Comparison of ENCODE assay signal across 35 mouse cellular contexts in genomic region chr4:137414936-137415335, GRCm38 (mm10). TPM values are rescaled to one million over a fixed set of nuclear protein-coding genes. Genes with fewer than 3 reads are reported as not detected.
DNase-seq lines count a peak whose midpoint lies in the region; ATAC-seq and TF ChIP-seq lines count a peak whose summit lies in the region.
"Had no signal": no experiment of that assay in that cellular context is flagged by ENCODE, and none has a peak within 500 bp of the region (broad histone marks: within the 10 kb centered on the region; RNA-seq: fewer than 3 reads in every experiment).

No protein-coding gene starts in this region.

- H3K9ac ChIP-seq in kidney, embryonic 14.5 days (ENCODE audit: low read depth, low read length): no peak overlapping the region
- no peak overlapping the region for H3K9ac ChIP-seq in kidney, embryonic 15.5 days
- no peak overlapping the region for H3K9ac ChIP-seq in midbrain, embryonic 16.5 days (ENCODE audit: low read depth, low read length)
- H3K9ac ChIP-seq: forebrain, postnatal 0 days; hindbrain, embryonic 12.5 days; intestine, embryonic 15.5 days; liver, embryonic 15.5 days; midbrain, embryonic 12.5 days; neural tube, embryonic 13.5 days; stomach, embryonic 15.5 days had no signal

- WGBS in kidney, adult 2 months: 41% methylated on average over 1 of the region's 1 CpGs
- WGBS in kidney, embryonic 14.5 days: 75% methylated on average over 1 of the region's 1 CpGs
- 64% methylated on average over 1 of the region's 1 CpGs for WGBS in kidney, embryonic 15.5 days
- WGBS in midbrain, embryonic 16.5 days: 56% methylated on average over 1 of the region's 1 CpGs

- no peaks in the 10 kb centered on the region for H3K36me3 ChIP-seq in kidney, adult 2 months (ENCODE audit: control insufficient read depth, insufficient read depth, low read length)
- no peaks in the 10 kb centered on the region for H3K36me3 ChIP-seq in kidney, embryonic 14.5 days (ENCODE audit: control insufficient read depth, insufficient read depth, low read length)
- H3K36me3 ChIP-seq in kidney, embryonic 15.5 days: no peaks in the 10 kb centered on the region
- no peaks in the 10 kb centered on the region for H3K36me3 ChIP-seq in midbrain, embryonic 16.5 days (ENCODE audit: control insufficient read depth, insufficient read depth, low read length)
- H3K36me3 ChIP-seq: hindbrain, embryonic 12.5 days; intestine, embryonic 15.5 days; liver, embryonic 15.5 days; midbrain, embryonic 12.5 days; neural tube, embryonic 13.5 days; stomach, embryonic 15.5 days had no signal

- no peaks in the 10 kb centered on the region for H3K27me3 ChIP-seq in kidney, adult 2 months (replicated peaks; ENCODE audit: control insufficient read depth, insufficient read depth, low read length)
- H3K27me3 ChIP-seq in kidney, embryonic 14.5 days (ENCODE audit: control insufficient read depth, insufficient read depth, low read length): no peaks in the 10 kb centered on the region
- no peaks in the 10 kb centered on the region for H3K27me3 ChIP-seq in kidney, embryonic 15.5 days
- no peaks in the 10 kb centered on the region for H3K27me3 ChIP-seq in midbrain, embryonic 16.5 days (ENCODE audit: control insufficient read depth, insufficient read depth, low read depth, low read length)
- H3K27me3 ChIP-seq: hindbrain, embryonic 12.5 days; intestine, embryonic 15.5 days; liver, embryonic 15.5 days; midbrain, embryonic 12.5 days; neural tube, embryonic 13.5 days; stomach, embryonic 15.5 days had no signal

- no peak overlapping the region for H3K4me3 ChIP-seq in kidney, adult 2 months (ENCODE audit: insufficient read depth, low read depth, low read length)
- no peak overlapping the region for H3K4me3 ChIP-seq in kidney, embryonic 14.5 days (ENCODE audit: low read length)
- H3K4me3 ChIP-seq in kidney, embryonic 15.5 days (replicated peaks): no peak overlapping the region
- H3K4me3 ChIP-seq in midbrain, embryonic 16.5 days (ENCODE audit: low read depth, low read length): no peak overlapping the region
- H3K4me3 ChIP-seq: erythroblast, embryonic 14.5 days; heart, adult 2 months; hindbrain, embryonic 12.5 days; intestine, embryonic 15.5 days; liver, embryonic 15.5 days; megakaryocyte, embryonic 14.5 days; midbrain, embryonic 12.5 days; neural tube, embryonic 13.5 days; stomach, embryonic 15.5 days had no signal

- TF ChIP-seq CTCF in kidney, adult 2 months (conservative IDR thresholded peaks at IDR 0.05; ENCODE audit: insufficient read depth, insufficient read length, low read depth, low read length): no peak

- TF ChIP-seq POLR2A in kidney, adult 2 months (IDR thresholded peaks at IDR 0.05; ENCODE audit: low read depth, low read length): no peak

- no peak for ATAC-seq in kidney, embryonic 14.5 days (ENCODE audit: low FRiP score, low TSS enrichment)
- ATAC-seq in kidney, embryonic 15.5 days (replicated peaks; ENCODE audit: low FRiP score): no peak
- no peak for ATAC-seq in midbrain, embryonic 16.5 days
- ATAC-seq: CD4-positive, CD25-positive, alpha-beta regulatory T cell, adult 4 months; forebrain, postnatal 0 days; hindbrain, postnatal 0 days; intestine, embryonic 15.5 days had no signal

- no peak overlapping the region for H3K27ac ChIP-seq in kidney, adult 2 months (ENCODE audit: insufficient read depth, low read depth, low read length)
- no peak overlapping the region for H3K27ac ChIP-seq in kidney, embryonic 14.5 days (ENCODE audit: low read depth, low read length)
- 0 out of 2 replicates have a peak overlapping the region, but pooled peaks have one; percentile 18 for H3K27ac ChIP-seq in kidney, embryonic 15.5 days
- H3K27ac ChIP-seq in midbrain, embryonic 16.5 days (ENCODE audit: low read length): no peak overlapping the region
- H3K27ac ChIP-seq: heart, adult 2 months; hindbrain, embryonic 12.5 days; hindbrain, postnatal 0 days; intestine, embryonic 15.5 days; liver, embryonic 15.5 days; midbrain, embryonic 12.5 days; neural tube, embryonic 13.5 days; stomach, embryonic 15.5 days had no signal

- no peaks in the 10 kb centered on the region for H3K9me3 ChIP-seq in kidney, embryonic 14.5 days (ENCODE audit: control insufficient read depth, low read length)
- H3K9me3 ChIP-seq in kidney, embryonic 15.5 days (replicated peaks): no peaks in the 10 kb centered on the region
- H3K9me3 ChIP-seq in midbrain, embryonic 16.5 days (replicated peaks; ENCODE audit: control insufficient read depth, low read length, poor library complexity, severe bottlenecking): no peaks in the 10 kb centered on the region
- H3K9me3 ChIP-seq: hindbrain, embryonic 12.5 days; intestine, embryonic 15.5 days; liver, embryonic 15.5 days; midbrain, embryonic 12.5 days; neural tube, embryonic 13.5 days; stomach, embryonic 15.5 days had no signal

- no peak overlapping the region for H3K4me2 ChIP-seq in kidney, embryonic 14.5 days (replicated peaks; ENCODE audit: low read depth, low read length)
- H3K4me2 ChIP-seq in kidney, embryonic 15.5 days: no peak overlapping the region
- H3K4me2 ChIP-seq in midbrain, embryonic 16.5 days (ENCODE audit: low read length): no peak overlapping the region
- H3K4me2 ChIP-seq: hindbrain, embryonic 12.5 days; intestine, embryonic 15.5 days; liver, embryonic 15.5 days; midbrain, embryonic 12.5 days; neural tube, embryonic 13.5 days; stomach, embryonic 15.5 days had no signal

- H3K4me1 ChIP-seq in kidney, adult 2 months (ENCODE audit: control insufficient read depth, insufficient read depth, low read length): no peaks in the 10 kb centered on the region
- no peaks in the 10 kb centered on the region for H3K4me1 ChIP-seq in kidney, embryonic 14.5 days (ENCODE audit: control insufficient read depth, insufficient read depth, low read length)
- no peaks in the 10 kb centered on the region for H3K4me1 ChIP-seq in kidney, embryonic 15.5 days
- H3K4me1 ChIP-seq in midbrain, embryonic 16.5 days (ENCODE audit: control insufficient read depth, insufficient read depth, low read length): no peaks in the 10 kb centered on the region
- H3K4me1 ChIP-seq: hindbrain, embryonic 12.5 days; intestine, embryonic 15.5 days; liver, embryonic 15.5 days; midbrain, embryonic 12.5 days; neural tube, embryonic 13.5 days; stomach, embryonic 15.5 days had no signal

- peak; percentile 84 for DNase-seq in kidney, adult 2 months
- DNase-seq in kidney, postnatal 36 days: peak; percentile 68 to 71
- peak; percentile 64 for DNase-seq in lung, postnatal 25 days (ENCODE audit: low spot score)
- no peak for DNase-seq in right cerebral cortex, postnatal 10 days (ENCODE audit: low spot score in 2 of 2)
- DNase-seq: adrenal gland, postnatal 36 days; cerebellum, adult 2 months; cerebellum, postnatal 14 days; forebrain, postnatal 0 days; heart, adult 2 months; heart, postnatal 14 days; liver; retina, postnatal 1 day; right cerebral cortex, postnatal 25 days; thymus, postnatal 14 days had no signal

RNA-seq across cellular contexts. Expression of gene Cela3a, which starts 5.3 kb away (rescaled TPM):
- polyA plus RNA-seq in kidney, adult 2 months (2012; rRNA removed): not detected in 2 replicates
- polyA plus RNA-seq in kidney, embryonic 14.5 days (2014; fragmentation: Nextera tagmentation; extraction: Ambion mirVana): not detected in 2 replicates
- polyA plus RNA-seq in kidney, embryonic 15.5 days (2015; fragmentation: Nextera tagmentation; extraction: Ambion mirVana): not detected in 2 replicates
- polyA plus RNA-seq in midbrain, embryonic 16.5 days (2015; fragmentation: Nextera tagmentation; extraction: Ambion mirVana): not detected in 2 replicates
- polyA plus RNA-seq: brain, embryonic 14.5 days; CD4-positive, CD25-positive, alpha-beta regulatory T cell, adult 4 months; cerebellum, adult 2 months; cortical plate, adult 2 months; embryonic facial prominence, embryonic 14.5 days; erythroblast, embryonic 14.5 days; forebrain, embryonic 11.5 days; forebrain, postnatal 0 days; heart, adult 2 months; heart, embryonic 14.5 days; hindbrain, embryonic 12.5 days; hindbrain, postnatal 0 days; intestine, embryonic 15.5 days; limb, embryonic 11.5 days; liver, embryonic 15.5 days; lung, embryonic 16.5 days; midbrain, embryonic 12.5 days; neural tube, embryonic 13.5 days; urinary bladder, adult 2 months had no signal

RNA-seq across cellular contexts. Expression of gene Cela3b, which starts 15.4 kb away (rescaled TPM):
- polyA plus RNA-seq in kidney, adult 2 months (2012; rRNA removed): not detected in 2 replicates
- not detected in 2 replicates for polyA plus RNA-seq in kidney, embryonic 14.5 days (2014; fragmentation: Nextera tagmentation; extraction: Ambion mirVana)
- polyA plus RNA-seq in kidney, embryonic 15.5 days (2015; fragmentation: Nextera tagmentation; extraction: Ambion mirVana): not detected in 2 replicates
- not detected in 2 replicates for polyA plus RNA-seq in midbrain, embryonic 16.5 days (2015; fragmentation: Nextera tagmentation; extraction: Ambion mirVana)
- polyA plus RNA-seq: brain, embryonic 14.5 days; CD4-positive, CD25-positive, alpha-beta regulatory T cell, adult 4 months; cerebellum, adult 2 months; cortical plate, adult 2 months; erythroblast, embryonic 14.5 days; forebrain, embryonic 11.5 days; forebrain, postnatal 0 days; heart, adult 2 months; heart, embryonic 14.5 days; hindbrain, embryonic 12.5 days; hindbrain, postnatal 0 days; limb, embryonic 11.5 days; lung, embryonic 16.5 days; midbrain, embryonic 12.5 days; neural tube, embryonic 13.5 days; urinary bladder, adult 2 months had no signal

RNA-seq across cellular contexts. Expression of gene 1700013G24Rik, which starts 38.1 kb away (rescaled TPM):
- polyA plus RNA-seq in kidney, adult 2 months (2012; rRNA removed): 0.22 and 0.46 TPM in 2 replicates
- not detected in 2 replicates for polyA plus RNA-seq in kidney, embryonic 14.5 days (2014; fragmentation: Nextera tagmentation; extraction: Ambion mirVana)
- not detected in 2 replicates for polyA plus RNA-seq in kidney, embryonic 15.5 days (2015; fragmentation: Nextera tagmentation; extraction: Ambion mirVana)
- not detected in 2 replicates for polyA plus RNA-seq in midbrain, embryonic 16.5 days (2015; fragmentation: Nextera tagmentation; extraction: Ambion mirVana)
- polyA plus RNA-seq: brain, embryonic 14.5 days; CD4-positive, CD25-positive, alpha-beta regulatory T cell, adult 4 months; cerebellum, adult 2 months; cortical plate, adult 2 months; erythroblast, embryonic 14.5 days; forebrain, embryonic 11.5 days; forebrain, postnatal 0 days; heart, embryonic 14.5 days; hindbrain, embryonic 12.5 days; hindbrain, postnatal 0 days; intestine, embryonic 15.5 days; limb, embryonic 11.5 days; liver, embryonic 15.5 days; lung, embryonic 16.5 days; midbrain, embryonic 12.5 days; neural tube, embryonic 13.5 days; stomach, embryonic 15.5 days; urinary bladder, adult 2 months had no signal

RNA-seq across cellular contexts. Expression of gene Hspg2, which starts 53.6 kb away (rescaled TPM):
- 29.7 and 34.7 TPM in 2 replicates for polyA plus RNA-seq in kidney, adult 2 months (2012; rRNA removed)
- polyA plus RNA-seq in kidney, embryonic 14.5 days (2014; fragmentation: Nextera tagmentation; extraction: Ambion mirVana): 39.6 and 56.2 TPM in 2 replicates
- 34.2 and 35.7 TPM in 2 replicates for polyA plus RNA-seq in kidney, embryonic 15.5 days (2015; fragmentation: Nextera tagmentation; extraction: Ambion mirVana)
- polyA plus RNA-seq in midbrain, embryonic 16.5 days (2015; fragmentation: Nextera tagmentation; extraction: Ambion mirVana): 3.4 and 3.6 TPM in 2 replicates
- polyA plus RNA-seq: CD4-positive, CD25-positive, alpha-beta regulatory T cell, adult 4 months had no signal

RNA-seq across cellular contexts. Expression of gene Cdc42, which starts 57.4 kb away (rescaled TPM):
- polyA plus RNA-seq in kidney, adult 2 months (2012; rRNA removed): 83.5 and 116 TPM in 2 replicates
- 657 and 680 TPM in 2 replicates for polyA plus RNA-seq in kidney, embryonic 14.5 days (2014; fragmentation: Nextera tagmentation; extraction: Ambion mirVana)
- 678 and 694 TPM in 2 replicates for polyA plus RNA-seq in kidney, embryonic 15.5 days (2015; fragmentation: Nextera tagmentation; extraction: Ambion mirVana)
- polyA plus RNA-seq in midbrain, embryonic 16.5 days (2015; fragmentation: Nextera tagmentation; extraction: Ambion mirVana): 1,054 and 1,095 TPM in 2 replicates

Comparison
In these comparisons a context has a peak if more than half of its experiments do, and no peak if none do; other contexts are left out.
1. DNase-seq: peak in kidney, adult 2 months (single experiment), kidney, postnatal 36 days (2 of 2) and lung, postnatal 25 days (single experiment); none in right cerebral cortex, postnatal 10 days (0 of 2).